In the genomic region with DNA sequence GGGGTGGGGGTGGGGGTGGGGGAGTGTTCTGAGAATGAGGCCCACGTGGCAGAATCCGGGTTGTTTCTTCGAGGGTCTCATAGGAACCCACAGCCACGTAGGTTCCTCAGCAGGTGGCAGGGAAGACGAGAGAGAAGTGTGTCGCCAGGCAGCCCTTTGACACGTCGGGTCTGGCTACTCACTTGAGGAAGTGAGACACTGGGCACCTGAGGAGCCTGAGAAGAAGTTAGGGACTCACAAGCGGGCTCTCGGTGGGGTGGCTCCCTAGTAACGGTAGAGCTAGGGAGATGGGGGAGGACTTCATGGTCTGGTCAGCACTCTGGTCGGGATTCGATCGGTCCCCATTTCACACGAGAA, we compare ENCODE assay signal across 8 mouse cellular contexts. TPM values are rescaled to one million over a fixed set of nuclear protein-coding genes. Genes with fewer than 3 reads are reported as not detected.
DNase-seq lines count a peak whose midpoint lies in the region; ATAC-seq and TF ChIP-seq lines count a peak whose summit lies in the region.

A gene (plus strand): TSS at position 79 of the 357 bp plus-strand sequence.

- H3K4me1 ChIP-seq in lung, adult 2 months (ENCODE audit: control insufficient read depth, insufficient read depth, low read length) = peaks cover 2% of the 10 kb centered on the region; the same call in 1 of the 2 replicates
- peaks cover 25% of the 10 kb centered on the region for H3K4me1 ChIP-seq in hindbrain, embryonic 14.5 days (replicated peaks; ENCODE audit: control insufficient read depth, insufficient read depth, low read length)
- peaks cover 52% of the 10 kb centered on the region for H3K4me1 ChIP-seq in liver, embryonic 13.5 days (replicated peaks)
- peaks cover 25% of the 10 kb centered on the region for H3K4me1 ChIP-seq in stomach, embryonic 16.5 days (ENCODE audit: control insufficient read depth, insufficient read depth, low read length)

- peak within 1 kb of the TSS; percentile 81 for H3K9ac ChIP-seq in hindbrain, embryonic 14.5 days
- H3K9ac ChIP-seq in liver, embryonic 13.5 days = peak within 1 kb of the TSS; percentile 98
- H3K9ac ChIP-seq in stomach, embryonic 16.5 days (ENCODE audit: low read length) = peak within 1 kb of the TSS; percentile 89

- peak within 1 kb of the TSS; percentile 98 for H3K4me3 ChIP-seq in lung, adult 2 months (replicated peaks; ENCODE audit: extremely low read depth, low read depth, low read length)
- H3K4me3 ChIP-seq in hindbrain, embryonic 14.5 days (replicated peaks; ENCODE audit: low read length) = peak within 1 kb of the TSS; percentile 91
- peak within 1 kb of the TSS; percentile 92 for H3K4me3 ChIP-seq in liver, embryonic 13.5 days (replicated peaks)
- peak within 1 kb of the TSS; percentile 96 for H3K4me3 ChIP-seq in stomach, embryonic 16.5 days (replicated peaks; ENCODE audit: low read length)

- no peak for TF ChIP-seq CTCF in lung, adult 2 months (IDR thresholded peaks at IDR 0.05; ENCODE audit: insufficient read depth, low read length)

- H3K27ac ChIP-seq in hindbrain, embryonic 14.5 days = peak within 1 kb of the TSS; percentile 95
- H3K27ac ChIP-seq in liver, embryonic 13.5 days = peak within 1 kb of the TSS; percentile 97
- H3K27ac ChIP-seq in stomach, embryonic 16.5 days (ENCODE audit: low read length) = peak within 1 kb of the TSS; percentile 97

- DNase-seq in lung, adult 2 months = no peak
- DNase-seq in lung, postnatal 36 days = no peak
- DNase-seq in adrenal gland, postnatal 36 days = no peak
- DNase-seq in frontal cortex, postnatal 14 days (ENCODE audit: low spot score in 2 of 2) = peak; percentile 36 to 40
- DNase-seq in hindbrain, embryonic 14.5 days (ENCODE audit: low spot score) = no peak
- no peak for DNase-seq in liver, embryonic 13.5 days
- no peak for DNase-seq in cerebellum, adult 9-10 months

- no peaks in the 10 kb centered on the region for H3K27me3 ChIP-seq in hindbrain, embryonic 14.5 days (ENCODE audit: control insufficient read depth, insufficient read depth, low read length)
- H3K27me3 ChIP-seq in liver, embryonic 13.5 days = no peaks in the 10 kb centered on the region; the same call in 1 of the 2 replicates
- no peaks in the 10 kb centered on the region for H3K27me3 ChIP-seq in stomach, embryonic 16.5 days (ENCODE audit: control insufficient read depth, insufficient read depth, low read length)

- H3K4me2 ChIP-seq in hindbrain, embryonic 14.5 days (replicated peaks) = peak within 1 kb of the TSS; percentile 96
- H3K4me2 ChIP-seq in liver, embryonic 13.5 days = peak within 1 kb of the TSS; percentile 94
- H3K4me2 ChIP-seq in stomach, embryonic 16.5 days (ENCODE audit: low read depth, low read length) = peak within 1 kb of the TSS; percentile 80

- peak; percentile 41 for ATAC-seq in hindbrain, embryonic 14.5 days (ENCODE audit: low FRiP score)
- peak; percentile 49 for ATAC-seq in liver, embryonic 13.5 days (ENCODE audit: low read depth)
- ATAC-seq in stomach, embryonic 16.5 days (ENCODE audit: insufficient read depth, low FRiP score) = peak; percentile 22

- H3K9me3 ChIP-seq in hindbrain, embryonic 14.5 days (ENCODE audit: control insufficient read depth, low read length) = no peaks in the 10 kb centered on the region
- H3K9me3 ChIP-seq in liver, embryonic 13.5 days (replicated peaks) = no peaks in the 10 kb centered on the region
- H3K9me3 ChIP-seq in stomach, embryonic 16.5 days (replicated peaks; ENCODE audit: control insufficient read depth, low read length) = no peaks in the 10 kb centered on the region

- under 1% methylated on average over 15 of the region's 15 CpGs for WGBS in lung, adult 2 months
- WGBS in hindbrain, embryonic 14.5 days = 0% methylated on average over 15 of the region's 15 CpGs
- WGBS in liver, embryonic 13.5 days (ENCODE audit: insufficient replicate concordance) = under 1% methylated on average over 15 of the region's 15 CpGs
- WGBS in stomach, embryonic 16.5 days = under 1% methylated on average over 15 of the region's 15 CpGs

- peaks cover 23% of the 10 kb centered on the region for H3K36me3 ChIP-seq in hindbrain, embryonic 14.5 days (replicated peaks; ENCODE audit: control insufficient read depth, insufficient read depth)
- peaks cover 28% of the 10 kb centered on the region for H3K36me3 ChIP-seq in liver, embryonic 13.5 days
- peaks cover 13% of the 10 kb centered on the region; the same call in 1 of the 2 replicates for H3K36me3 ChIP-seq in stomach, embryonic 16.5 days (ENCODE audit: control insufficient read depth, insufficient read depth, low read length)

- TF ChIP-seq POLR2A in lung, adult 2 months (IDR thresholded peaks at IDR 0.05; ENCODE audit: borderline replicate concordance, extremely low read depth, low read depth, low read length) = no peak

RNA-seq across cellular contexts. Expression of the gene that starts here (rescaled TPM):
- polyA plus RNA-seq in lung, adult 2 months (2012; rRNA removed) = 34.8 and 53.5 TPM in 2 replicates
- total RNA-seq in adrenal gland, postnatal 36 days (2021) = 10 to 100 TPM; 53.3 to 58.8 TPM
- polyA plus RNA-seq in hindbrain, embryonic 14.5 days (2014; fragmentation: Nextera tagmentation; extraction: Ambion mirVana) = 75.5 and 87.8 TPM in 2 replicates
- 81.4 and 82.3 TPM in 2 replicates for polyA plus RNA-seq in liver, embryonic 13.5 days (2015; fragmentation: Nextera tagmentation; extraction: Ambion mirVana)
- polyA plus RNA-seq in stomach, embryonic 16.5 days (2015; fragmentation: Nextera tagmentation; extraction: Ambion mirVana) = 84.2 and 84.3 TPM in 2 replicates

Comparison
In these comparisons a context has a peak if more than half of its experiments do, and no peak if none do; other contexts are left out.
1. DNase-seq: peak in frontal cortex, postnatal 14 days (2 of 2); none in lung, adult 2 months (single experiment), lung, postnatal 36 days (single experiment), adrenal gland, postnatal 36 days (0 of 2), hindbrain, embryonic 14.5 days (single experiment), liver, embryonic 13.5 days (single experiment) and cerebellum, adult 9-10 months (single experiment).
2. Peak in every context shown above with its lines, with median percentiles within 50 percentile points of each other: H3K4me3 ChIP-seq, ATAC-seq, H3K27ac ChIP-seq, H3K4me2 ChIP-seq and H3K9ac ChIP-seq.